Mouse (Mus musculus) cortical plate, adult 2 months (tissue): Measurements from ENCODE around the gene Lmod3.

Source experiments
- CTCF ChIP-seq: fragments of 200-500 bp; IDR thresholded peaks from 2 replicates; pipeline ENCODE4 v1.5.1; 2011; ENCODE audit warnings: mild to moderate bottlenecking, control low read depth, low read length; ENCODE audit not compliant: insufficient read depth; ENCODE audit errors: extremely low read depth
- POLR2A ChIP-seq: fragments of 200-500 bp; IDR thresholded peaks from 2 replicates; pipeline ENCODE4 v1.6.1; 2011; ENCODE audit warnings: mild to moderate bottlenecking, low read length, control low read depth; ENCODE audit not compliant: insufficient read depth; ENCODE audit errors: extremely low read depth

DNA sequence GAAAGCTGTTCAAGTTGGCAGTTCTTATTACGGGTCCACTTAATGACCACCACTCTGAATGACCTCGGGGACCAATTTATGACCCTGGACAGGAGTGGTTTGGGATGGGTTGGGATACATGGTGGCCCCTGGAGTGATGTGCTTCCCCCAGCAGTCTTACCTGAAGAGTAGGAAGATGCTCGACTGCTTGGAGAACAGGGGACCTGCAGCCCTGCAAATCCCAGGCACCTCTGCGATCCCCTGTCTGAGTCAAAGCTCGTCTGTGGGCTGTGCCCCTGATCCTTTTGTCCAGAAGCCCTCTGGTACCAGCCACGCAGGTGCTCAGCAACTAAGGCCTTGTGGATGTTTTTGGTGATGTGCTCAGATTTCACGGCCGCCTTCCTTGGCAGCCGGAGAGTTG lies 42.9 kb upstream of the Lmod3 start:
- TF ChIP-seq CTCF (no peak), POLR2A (no peak)
